Mouse (Mus musculus) stomach, embryonic 14.5 days (tissue): ENCODE data around the gene Drc7. TPM values are rescaled to one million over a fixed set of nuclear protein-coding genes. Genes with fewer than 3 reads are reported as not detected.

Experiments
- ATAC-seq: fragments of 200-750 bp; cut with Nextera tagmentation; 2 replicates; pipeline ENCODE4 v1.8.0; 2017; ENCODE audit warnings: low read depth, moderate TSS enrichment; ENCODE audit not compliant: insufficient number of reproducible peaks, insufficient read depth, low FRiP score
- H3K27ac ChIP-seq: fragments of 300-500 bp; sonication (generic); 2 replicates; pipeline ENCODE4 v1.5.1; 2014; ENCODE audit warnings: mild to moderate bottlenecking, low read length, moderate library complexity, mixed read lengths
- H3K27me3 ChIP-seq: fragments of 300-500 bp; sonication (generic); 2 replicates; pipeline ENCODE4 v1.6.1; 2014; ENCODE audit warnings: low read length, control low read depth, mixed read lengths; ENCODE audit not compliant: control insufficient read depth, insufficient read depth
- H3K36me3 ChIP-seq: fragments of 300-500 bp; sonication (generic); 2 replicates; pipeline ENCODE4 v1.6.1; 2014; ENCODE audit warnings: mild to moderate bottlenecking, control low read depth, low read length, moderate library complexity, mixed read lengths; ENCODE audit not compliant: control insufficient read depth, insufficient read depth
- H3K4me1 ChIP-seq: fragments of 300-500 bp; sonication (generic); 2 replicates; pipeline ENCODE4 v1.6.1; 2014; ENCODE audit warnings: low read length, control low read depth, mixed read lengths; ENCODE audit not compliant: control insufficient read depth, insufficient read depth
- H3K4me2 ChIP-seq: fragments of 300-500 bp; sonication (generic); replicated peaks from 2 replicates; pipeline ENCODE4 v1.6.1; 2014; ENCODE audit warnings: low read depth, low read length, control low read depth
- H3K4me3 ChIP-seq: fragments of 300-500 bp; sonication (generic); 2 replicates; pipeline ENCODE4 v1.5.1; 2014; ENCODE audit warnings: low read depth, low read length, control low read depth
- H3K9ac ChIP-seq: fragments of 300-500 bp; sonication (generic); replicated peaks from 2 replicates; pipeline ENCODE4 v1.6.1; 2014; ENCODE audit warnings: low read depth, mild to moderate bottlenecking, control low read depth, low read length, moderate library complexity, mixed read lengths
- H3K9me3 ChIP-seq: fragments of 300-500 bp; sonication (generic); 2 replicates; pipeline ENCODE4 v1.6.1; 2016; ENCODE audit warnings: low read depth, low read length, control low read depth; ENCODE audit not compliant: control insufficient read depth
- WGBS: fragments of 180-500 bp; shearing (Covaris S2); extraction: QIAGEN DNeasy Blood & Tissue Kit; methylation state at CpG from one replicate; pipeline ENCODE4 v1.1.7; 2014; 5-methylcytosine and 5-hydroxymethylcytosine counted together
- polyA plus RNA-seq: library from polyadenylated mRNA; unstranded; fragments of >200 nt; fragmentation: Nextera tagmentation; extraction: Ambion mirVana; gene quantifications from 2 replicates; pipeline ENCODE4 v1.2.1, GENCODE M21; 2014

Drc7 gene
- polyA plus RNA-seq, 1 experiment from 2014 or later, result not detected

GRCm38 (mm10) chr8:95075504-95075903 is 20.6 kb downstream of the Drc7 start:
- no peak overlapping the region for H3K4me3 ChIP-seq
- no peak overlapping the region for H3K9ac ChIP-seq
- no peaks in the 10 kb centered on the region for H3K9me3 ChIP-seq
- no peaks in the 10 kb centered on the region for H3K27me3 ChIP-seq
- ATAC-seq, result no peak
- no peaks in the 10 kb centered on the region for H3K4me1 ChIP-seq
- H3K36me3 ChIP-seq, result no peaks in the 10 kb centered on the region
- 68% methylated on average over 3 of the region's 3 CpGs for WGBS
- H3K27ac ChIP-seq, result no peak overlapping the region
- H3K4me2 ChIP-seq, result no peak overlapping the region

- Histone ChIP-seq H3K4me3 (no peak overlapping the region), H3K27me3 (no peaks in the 10 kb centered on the region), H3K4me2 (no peak overlapping the region), H3K9ac (no peak overlapping the region), H3K36me3 (no peaks in the 10 kb centered on the region), H3K27ac (no peak overlapping the region), H3K9me3 (no peaks in the 10 kb centered on the region), H3K4me1 (no peaks in the 10 kb centered on the region)
- ATAC-seq, result no peak
- WGBS, result 76% methylated on average over 17 of the region's 17 CpGs
These were observed 21.2 kb downstream of the Drc7 start for GRCm38 (mm10) chr8:95076151-95076550.

- H3K27ac ChIP-seq, result no peak overlapping the region
- no peaks in the 10 kb centered on the region for H3K36me3 ChIP-seq
- no peaks in the 10 kb centered on the region for H3K27me3 ChIP-seq
- H3K4me2 ChIP-seq, result no peak overlapping the region
- no peak for ATAC-seq
- H3K9me3 ChIP-seq, result no peaks in the 10 kb centered on the region
- H3K4me1 ChIP-seq, result peaks cover 6% of the 10 kb centered on the region; the same call in 1 of the 2 replicates
- WGBS, result 84% methylated on average over 3 of the region's 3 CpGs
- no peak overlapping the region for H3K9ac ChIP-seq
- no peak overlapping the region for H3K4me3 ChIP-seq
These were observed 23.2 kb downstream of the Drc7 start for GRCm38 (mm10) chr8:95078055-95078454.

- no peak overlapping the region for H3K9ac ChIP-seq
- no peak for ATAC-seq
- H3K4me3 ChIP-seq, result no peak overlapping the region
- 84% methylated on average over 4 of the region's 4 CpGs for WGBS
- no peaks in the 10 kb centered on the region for H3K36me3 ChIP-seq
- no peak overlapping the region for H3K4me2 ChIP-seq
- peaks cover 6% of the 10 kb centered on the region; the same call in 1 of the 2 replicates for H3K4me1 ChIP-seq
- no peaks in the 10 kb centered on the region for H3K27me3 ChIP-seq
- no peak overlapping the region for H3K27ac ChIP-seq
- H3K9me3 ChIP-seq, result no peaks in the 10 kb centered on the region
These were observed 24.4 kb downstream of the Drc7 start for GRCm38 (mm10) chr8:95079305-95079704.

GRCm38 (mm10) chr8:95080381-95081341 is 25.8 kb downstream of the Drc7 start, which contains the start of gene Katnb1:
Gene Katnb1 (plus strand): TSS chr8:95081186.
- Histone ChIP-seq H3K4me3 (peak within 1 kb of the TSS; percentile 91), H3K27ac (peak within 1 kb of the TSS; percentile 66; the same call in 1 of the 2 replicates), H3K4me1 (peaks cover 6% of the 10 kb centered on the region; the same call in 1 of the 2 replicates), H3K9ac (peak within 1 kb of the TSS; percentile 68), H3K9me3 (no peaks in the 10 kb centered on the region), H3K36me3 (no peaks in the 10 kb centered on the region; the same call in 1 of the 2 replicates), H3K4me2 (peak within 1 kb of the TSS; percentile 84), H3K27me3 (no peaks in the 10 kb centered on the region)
- ATAC-seq, result peak; percentile 97
- WGBS, result under 1% methylated on average over 47 of the region's 47 CpGs

- no peak for ATAC-seq
- no peaks in the 10 kb centered on the region for H3K27me3 ChIP-seq
- 9% methylated on average over 11 of the region's 11 CpGs for WGBS
- H3K4me2 ChIP-seq, result peak overlapping the region; percentile 84
- H3K27ac ChIP-seq, result peak overlapping the region; percentile 66; the same call in 1 of the 2 replicates
- no peaks in the 10 kb centered on the region for H3K9me3 ChIP-seq
- H3K4me3 ChIP-seq, result peak overlapping the region; percentile 91
- peaks cover 6% of the 10 kb centered on the region; the same call in 1 of the 2 replicates for H3K4me1 ChIP-seq
- no peaks in the 10 kb centered on the region; the same call in 1 of the 2 replicates for H3K36me3 ChIP-seq
- H3K9ac ChIP-seq, result peak overlapping the region; percentile 68
These were observed 26.7 kb downstream of the Drc7 start for GRCm38 (mm10) chr8:95081650-95082049.

- no peaks in the 10 kb centered on the region for H3K27me3 ChIP-seq
- WGBS, result 89% methylated on average over 4 of the region's 4 CpGs
- peaks cover 6% of the 10 kb centered on the region; the same call in 1 of the 2 replicates for H3K4me1 ChIP-seq
- peaks cover 14% of the 10 kb centered on the region for H3K36me3 ChIP-seq
- H3K9ac ChIP-seq, result no peak overlapping the region
- no peak overlapping the region for H3K27ac ChIP-seq
- H3K4me3 ChIP-seq, result no peak overlapping the region
- H3K4me2 ChIP-seq, result no peak overlapping the region
- H3K9me3 ChIP-seq, result no peaks in the 10 kb centered on the region
- ATAC-seq, result no peak
These were observed 29.4 kb downstream of the Drc7 start for GRCm38 (mm10) chr8:95084261-95084660.

- Histone ChIP-seq H3K36me3 (peaks cover 14% of the 10 kb centered on the region), H3K27ac (no peak overlapping the region), H3K27me3 (no peaks in the 10 kb centered on the region), H3K4me1 (peaks cover 6% of the 10 kb centered on the region; the same call in 1 of the 2 replicates), H3K9ac (no peak overlapping the region), H3K9me3 (no peaks in the 10 kb centered on the region), H3K4me3 (no peak overlapping the region), H3K4me2 (no peak overlapping the region)
- 73% methylated on average over 10 of the region's 10 CpGs for WGBS
- ATAC-seq, result no peak
These were observed 30.0 kb downstream of the Drc7 start for GRCm38 (mm10) chr8:95084744-95085431.
